ENCODE assay signal across 21 mouse cellular contexts in the genomic region with DNA sequence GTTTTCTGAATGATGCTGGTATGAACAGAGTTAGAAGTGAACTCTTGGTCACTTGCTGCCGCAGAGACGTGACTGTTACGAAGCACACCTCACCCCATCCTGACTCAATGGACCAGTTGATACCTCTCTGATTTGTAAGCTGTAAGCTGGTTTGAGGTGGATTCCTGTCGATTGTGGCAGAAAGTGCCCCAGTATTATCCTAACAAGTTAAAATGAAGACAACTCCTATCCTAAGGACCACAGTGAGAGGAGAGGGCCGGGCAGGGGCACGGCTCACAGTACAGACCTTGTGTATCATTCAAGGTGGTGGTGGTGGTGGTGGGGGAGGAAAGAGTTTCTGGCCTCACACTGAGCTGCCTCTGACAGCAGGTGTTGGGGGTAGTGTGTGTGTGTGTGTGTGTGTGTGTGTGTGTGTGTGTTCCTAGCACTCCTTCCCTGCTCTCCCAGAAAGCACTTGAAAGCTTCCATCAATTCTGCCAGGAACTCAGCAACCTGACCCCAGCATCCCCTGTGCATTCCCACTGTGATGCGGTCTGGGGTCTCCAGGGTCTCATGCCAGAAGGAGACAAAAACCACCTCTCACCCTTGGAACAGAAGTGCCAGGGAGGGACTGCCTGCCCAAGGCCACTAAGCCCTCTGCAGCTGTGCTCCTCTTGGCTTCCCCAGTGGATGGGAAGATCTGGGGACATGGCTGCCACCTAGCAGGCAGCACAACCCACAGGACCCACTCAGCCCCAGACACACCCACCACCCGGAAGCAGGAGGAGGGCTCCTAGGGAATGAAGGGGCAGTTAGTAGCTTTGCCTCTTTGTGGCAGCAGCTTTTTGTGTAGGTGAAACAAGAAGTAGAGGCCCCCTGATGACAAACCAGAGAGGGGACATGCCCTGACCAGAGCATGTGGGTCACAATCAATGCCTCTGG. TPM values are rescaled to one million over a fixed set of nuclear protein-coding genes. Genes with fewer than 3 reads are reported as not detected.
DNase-seq lines count a peak whose midpoint lies in the region; ATAC-seq and TF ChIP-seq lines count a peak whose summit lies in the region.
"Had no signal": no experiment of that assay in that cellular context is flagged by ENCODE, and none has a peak within 500 bp of the region (broad histone marks: within the 10 kb centered on the region; RNA-seq: fewer than 3 reads in every experiment).

No protein-coding gene starts in this region.

- H3K9ac ChIP-seq in hindbrain, postnatal 0 days (replicated peaks; ENCODE audit: low read length), result no peak overlapping the region
- H3K9ac ChIP-seq: heart, embryonic 12.5 days; limb, embryonic 15.5 days; liver, postnatal 0 days; midbrain, embryonic 15.5 days had no signal

- no peak for DNase-seq in hindbrain, embryonic 10.5 days (ENCODE audit: low spot score)
- no peak for DNase-seq in hindbrain, postnatal 0 days (ENCODE audit: low spot score)
- peak; percentile 33 to 35 for DNase-seq in B cell, adult 2 months
- DNase-seq in induced T-regulatory cell, adult 2 months (ENCODE audit: low read depth), result peak; percentile 60
- DNase-seq in thymus, adult 2 months, result peak; percentile 76
- DNase-seq in layer of hippocampus, adult 9-10 months (ENCODE audit: low spot score), result no peak
- no peak for DNase-seq in frontal cortex, postnatal 14 days (ENCODE audit: low spot score in 2 of 2)
- DNase-seq in cerebellum, adult 9-10 months, result no peak
- DNase-seq: adrenal gland, adult 2 months; cerebellum, postnatal 25 days; gastrocnemius, postnatal 25 days; heart, postnatal 36 days; kidney, adult 8-10 months; kidney, postnatal 25 days; liver, postnatal 0 days; lung, postnatal 36 days had no signal

- H3K4me2 ChIP-seq in hindbrain, postnatal 0 days (ENCODE audit: low read depth, low read length), result no peak overlapping the region
- H3K4me2 ChIP-seq: heart, embryonic 12.5 days; limb, embryonic 15.5 days; midbrain, embryonic 15.5 days had no signal

- H3K36me3 ChIP-seq in hindbrain, embryonic 10.5 days, result peaks cover 33% of the 10 kb centered on the region
- peaks cover 31% of the 10 kb centered on the region for H3K36me3 ChIP-seq in hindbrain, postnatal 0 days (ENCODE audit: insufficient read depth, low read length)
- peaks cover 8% of the 10 kb centered on the region for H3K36me3 ChIP-seq in thymus, adult 2 months (ENCODE audit: control insufficient read depth, insufficient read depth, low read length)

- no peaks in the 10 kb centered on the region for H3K27me3 ChIP-seq in hindbrain, embryonic 10.5 days (ENCODE audit: insufficient read depth, poor library complexity, severe bottlenecking)
- no peaks in the 10 kb centered on the region for H3K27me3 ChIP-seq in hindbrain, postnatal 0 days (ENCODE audit: insufficient read depth, low read length)
- H3K27me3 ChIP-seq in thymus, adult 2 months (ENCODE audit: control insufficient read depth, insufficient read depth, low read length), result no peaks in the 10 kb centered on the region
- H3K27me3 ChIP-seq: limb, embryonic 15.5 days; midbrain, embryonic 15.5 days had no signal

- peaks cover 16% of the 10 kb centered on the region for H3K4me1 ChIP-seq in hindbrain, embryonic 10.5 days (replicated peaks)
- H3K4me1 ChIP-seq in hindbrain, postnatal 0 days (ENCODE audit: insufficient read depth, low read length), result no peaks in the 10 kb centered on the region; the same call in 1 of the 2 replicates
- H3K4me1 ChIP-seq in thymus, adult 2 months (replicated peaks; ENCODE audit: control insufficient read depth, insufficient read depth, low read length), result peaks cover 44% of the 10 kb centered on the region

- no peak for TF ChIP-seq POLR2A in thymus, adult 2 months (IDR thresholded peaks at IDR 0.05; ENCODE audit: control insufficient read depth, extremely low read depth, insufficient read depth, low read length, poor library complexity)

- no peak overlapping the region for H3K4me3 ChIP-seq in hindbrain, embryonic 10.5 days
- H3K4me3 ChIP-seq in hindbrain, postnatal 0 days (ENCODE audit: low read length), result no peak overlapping the region
- no peak overlapping the region for H3K4me3 ChIP-seq in thymus, adult 2 months (ENCODE audit: control insufficient read depth, insufficient read depth, low read length)
- H3K4me3 ChIP-seq: erythroblast, embryonic 14.5 days; heart, embryonic 12.5 days; limb, embryonic 15.5 days; midbrain, embryonic 15.5 days had no signal

- peak overlapping the region; percentile 35; the same call in 1 of the 2 replicates for H3K27ac ChIP-seq in hindbrain, embryonic 10.5 days
- no peak overlapping the region for H3K27ac ChIP-seq in hindbrain, postnatal 0 days
- H3K27ac ChIP-seq in thymus, adult 2 months (ENCODE audit: control insufficient read depth, insufficient read depth, low read length), result peak overlapping the region; percentile 99
- H3K27ac ChIP-seq: limb, embryonic 15.5 days had no signal

- ATAC-seq in hindbrain, postnatal 0 days, result no peak
- ATAC-seq: inflammation-experienced regulatory T-cells, adult 6 months had no signal

- no peak for TF ChIP-seq CTCF in hindbrain, postnatal 0 days (IDR thresholded peaks at IDR 0.05; ENCODE audit: low read depth)
- TF ChIP-seq CTCF in thymus, adult 2 months (IDR thresholded peaks at IDR 0.05; ENCODE audit: borderline replicate concordance, control insufficient read depth, extremely low read depth, insufficient read depth, low read length, poor library complexity), result no peak

- 84% methylated on average over 8 of the region's 8 CpGs for WGBS in hindbrain, embryonic 10.5 days
- WGBS in hindbrain, postnatal 0 days, result 89% methylated on average over 8 of the region's 8 CpGs
- WGBS in thymus, adult 2 months, result 52% methylated on average over 8 of the region's 8 CpGs

- no peaks in the 10 kb centered on the region for H3K9me3 ChIP-seq in hindbrain, embryonic 10.5 days
- H3K9me3 ChIP-seq in hindbrain, postnatal 0 days (ENCODE audit: low read length), result no peaks in the 10 kb centered on the region
- H3K9me3 ChIP-seq: heart, embryonic 12.5 days; limb, embryonic 15.5 days; midbrain, embryonic 15.5 days had no signal

RNA-seq across cellular contexts. Expression of a gene that starts 34.3 kb away (rescaled TPM):
- polyA plus RNA-seq in hindbrain, embryonic 10.5 days (2016; fragmentation: Nextera tagmentation; extraction: Ambion mirVana), result 0.41 and 0.49 TPM in 2 replicates
- 0.52 TPM in 1 of 2 replicates, not detected in the other for total RNA-seq in hindbrain, postnatal 0 days (2014; rRNA removed)
- polyA plus RNA-seq in hindbrain, postnatal 0 days (2015; fragmentation: Nextera tagmentation; extraction: Ambion mirVana), result 0.29 and 0.40 TPM in 2 replicates
- polyA plus RNA-seq in thymus, adult 2 months (2012; rRNA removed), result 177 and 188 TPM in 2 replicates

Comparison
In these comparisons a context has a peak if more than half of its experiments do, and no peak if none do; other contexts are left out.
1. DNase-seq: peak in B cell, adult 2 months (2 of 2), induced T-regulatory cell, adult 2 months (single experiment) and thymus, adult 2 months (single experiment); none in hindbrain, embryonic 10.5 days (single experiment), hindbrain, postnatal 0 days (single experiment), layer of hippocampus, adult 9-10 months (single experiment), frontal cortex, postnatal 14 days (0 of 2) and cerebellum, adult 9-10 months (single experiment).
2. RNA of a gene that starts 34.3 kb away (polyA plus RNA-seq): 177 to 188 TPM in thymus, adult 2 months; 0.41 to 0.49 TPM in hindbrain, embryonic 10.5 days and 0.29 to 0.40 TPM in hindbrain, postnatal 0 days; every median in the first group is over 100 times any median in the second.